Comparison of ENCODE assay signal across 13 mouse cellular contexts in genomic region chr12:53064241-53064760, GRCm38 (mm10).
DNase-seq lines count a peak whose midpoint lies in the region; ATAC-seq lines count a peak whose summit lies in the region.
"Had no signal": no experiment of that assay in that cellular context is flagged by ENCODE, and none has a peak within 500 bp of the region (broad histone marks: within the 10 kb centered on the region; RNA-seq: fewer than 3 reads in every experiment).

No protein-coding gene starts in this region.

- H3K4me3 ChIP-seq in forebrain, embryonic 11.5 days (ENCODE audit: low read depth, low read length): no peak overlapping the region
- no peak overlapping the region for H3K4me3 ChIP-seq in hindbrain, embryonic 15.5 days
- H3K4me3 ChIP-seq: heart, embryonic 12.5 days; liver, embryonic 13.5 days had no signal

- H3K27ac ChIP-seq in forebrain, embryonic 11.5 days (ENCODE audit: low read depth, low read length): peak overlapping the region; percentile 92
- H3K27ac ChIP-seq in hindbrain, embryonic 15.5 days (replicated peaks): peak overlapping the region; percentile 64
- H3K27ac ChIP-seq: liver, embryonic 13.5 days had no signal

- no peaks in the 10 kb centered on the region for H3K9me3 ChIP-seq in forebrain, embryonic 11.5 days (ENCODE audit: control insufficient read depth, low read length)
- no peaks in the 10 kb centered on the region for H3K9me3 ChIP-seq in hindbrain, embryonic 15.5 days
- H3K9me3 ChIP-seq: heart, embryonic 12.5 days; liver, embryonic 13.5 days had no signal

- peak; percentile 83 for DNase-seq in embryo, embryonic 10.5 days (ENCODE audit: low spot score)
- peak; percentile 66 for DNase-seq in forebrain, embryonic 11.5 days (ENCODE audit: low spot score)
- DNase-seq in neural tube, embryonic 10.5 days (ENCODE audit: extremely low spot score, low spot score): peak; percentile 52
- DNase-seq in kidney, postnatal 14 days: no peak
- DNase-seq in heart, postnatal 10 days: no peak
- no peak for DNase-seq in frontal cortex, postnatal 14 days (ENCODE audit: low spot score in 2 of 2)
- DNase-seq: kidney, postnatal 10 days; liver, embryonic 13.5 days; lung, postnatal 14 days had no signal

- intact Hi-C loops in heart, postnatal 10 days (cut with DNase I): no loop called here

- peak; percentile 77 for ATAC-seq in forebrain, embryonic 11.5 days (replicated peaks; ENCODE audit: low FRiP score)
- ATAC-seq in hindbrain, embryonic 15.5 days (ENCODE audit: low FRiP score, low read depth): peak; percentile 83
- ATAC-seq in megakaryocyte progenitor cell, adult 5-6 weeks (replicated peaks; ENCODE audit: poor library complexity): no peak
- ATAC-seq: Patski had no signal

- H3K9ac ChIP-seq in forebrain, embryonic 11.5 days (ENCODE audit: low read length): no peak overlapping the region; the same call in 1 of the 2 replicates
- no peak overlapping the region for H3K9ac ChIP-seq in hindbrain, embryonic 15.5 days
- H3K9ac ChIP-seq: heart, embryonic 12.5 days; liver, embryonic 13.5 days had no signal

- WGBS in forebrain, embryonic 11.5 days: 14% methylated on average over 4 of the region's 4 CpGs
- WGBS in hindbrain, embryonic 15.5 days: 24% methylated on average over 4 of the region's 4 CpGs

- peaks cover 19% of the 10 kb centered on the region; the same call in 1 of the 2 replicates for H3K4me1 ChIP-seq in forebrain, embryonic 11.5 days (replicated peaks; ENCODE audit: control insufficient read depth, insufficient read depth, low read length)
- H3K4me1 ChIP-seq in hindbrain, embryonic 15.5 days (replicated peaks): peaks cover 44% of the 10 kb centered on the region
- H3K4me1 ChIP-seq: liver, embryonic 13.5 days had no signal

- no peaks in the 10 kb centered on the region for H3K36me3 ChIP-seq in forebrain, embryonic 11.5 days (ENCODE audit: control insufficient read depth, insufficient read depth, low read length)
- no peaks in the 10 kb centered on the region for H3K36me3 ChIP-seq in hindbrain, embryonic 15.5 days
- H3K36me3 ChIP-seq: heart, embryonic 12.5 days; liver, embryonic 13.5 days had no signal

- H3K27me3 ChIP-seq in forebrain, embryonic 11.5 days (ENCODE audit: control insufficient read depth, insufficient read depth, low read length): no peaks in the 10 kb centered on the region
- H3K27me3 ChIP-seq in hindbrain, embryonic 15.5 days: no peaks in the 10 kb centered on the region
- H3K27me3 ChIP-seq: heart, embryonic 12.5 days; liver, embryonic 13.5 days had no signal

- peak overlapping the region; percentile 20; the same call in 1 of the 2 replicates for H3K4me2 ChIP-seq in forebrain, embryonic 11.5 days (ENCODE audit: low read depth, low read length, severe bottlenecking)
- H3K4me2 ChIP-seq in hindbrain, embryonic 15.5 days: no peak overlapping the region
- H3K4me2 ChIP-seq: heart, embryonic 12.5 days; liver, embryonic 13.5 days had no signal

Comparison
In these comparisons a context has a peak if more than half of its experiments do, and no peak if none do; other contexts are left out.
1. DNase-seq: peak in embryo, embryonic 10.5 days (single experiment), forebrain, embryonic 11.5 days (single experiment) and neural tube, embryonic 10.5 days (single experiment); none in kidney, postnatal 14 days (single experiment), heart, postnatal 10 days (0 of 2) and frontal cortex, postnatal 14 days (0 of 2).